Mouse (Mus musculus) naive thymus-derived CD4-positive, alpha-beta T cell, adult 2 months (primary cell): ENCODE results near the gene Sbk1.
A peak's percentile ranks its signal among the peaks of the same experiment; 100 is the strongest.
"Not testable (repeated sequence)": the region's sequence is repeated elsewhere in the genome, so short reads cannot be mapped to it uniquely, and the experiment has no call there.

Experiments
- DNase-seq: peaks from one replicate; pipeline ENCODE4 v3.0.0-alpha.2; 2011; ENCODE audit warnings: low read depth

The Sbk1 gene

DNA sequence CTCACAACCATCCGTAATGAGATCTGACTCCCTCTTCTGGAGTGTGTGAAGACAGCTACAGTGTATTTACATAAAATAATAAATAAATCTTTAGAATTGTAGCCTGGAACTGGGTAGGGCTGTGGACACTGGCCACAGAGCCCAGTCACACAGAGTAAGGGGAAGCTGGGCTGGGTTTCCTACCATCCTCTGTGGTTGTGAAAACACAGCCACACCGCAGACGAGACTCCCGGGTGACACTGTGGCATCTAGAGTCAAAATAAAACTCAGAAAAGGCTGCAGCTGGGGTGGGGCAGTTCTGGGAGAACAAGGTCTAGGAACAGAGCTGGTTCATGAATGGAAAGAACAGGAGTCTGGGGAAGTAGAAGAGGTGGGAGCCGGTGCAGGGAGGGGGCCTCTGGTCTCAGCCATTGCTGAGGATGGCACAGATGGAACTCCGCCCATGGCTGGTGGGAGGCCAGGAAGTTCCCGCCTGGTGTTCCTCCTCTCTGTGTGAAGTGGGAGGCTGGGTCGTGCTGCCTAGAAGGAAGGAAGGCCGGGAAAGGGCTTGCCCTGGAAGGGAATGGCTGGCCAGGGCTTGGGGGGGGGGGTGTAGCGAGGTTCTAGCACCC, 15.2 kb downstream of the Sbk1 start:
- no peak for DNase-seq

DNA sequence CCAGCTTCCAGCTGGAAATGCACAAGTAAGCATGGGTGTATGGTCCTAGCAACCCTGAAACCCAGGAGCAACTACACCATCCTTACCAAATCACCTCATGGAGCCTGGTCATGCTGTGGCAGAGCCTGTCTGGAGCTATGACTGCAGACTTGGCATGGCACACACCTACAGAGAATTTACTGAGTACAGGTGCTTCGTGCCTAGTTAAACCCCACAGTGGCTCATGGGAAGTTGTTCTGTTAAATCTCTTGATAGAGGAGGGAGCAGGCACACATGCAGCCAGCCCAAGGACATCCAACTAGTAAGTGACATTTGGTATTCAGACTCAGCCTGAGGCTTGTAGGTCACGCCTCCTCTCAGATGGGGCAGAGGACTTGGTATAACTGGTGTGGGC, 15.7 kb downstream of the Sbk1 start:
- no peak for DNase-seq

GRCm38 (mm10) chr7:126288571-126289091, 16.2 kb downstream of the Sbk1 start:
- DNase-seq, result no peak

- DNase-seq, result no peak
Measured at GRCm38 (mm10) chr7:126289371-126289770, 17.0 kb downstream of the Sbk1 start.

DNA sequence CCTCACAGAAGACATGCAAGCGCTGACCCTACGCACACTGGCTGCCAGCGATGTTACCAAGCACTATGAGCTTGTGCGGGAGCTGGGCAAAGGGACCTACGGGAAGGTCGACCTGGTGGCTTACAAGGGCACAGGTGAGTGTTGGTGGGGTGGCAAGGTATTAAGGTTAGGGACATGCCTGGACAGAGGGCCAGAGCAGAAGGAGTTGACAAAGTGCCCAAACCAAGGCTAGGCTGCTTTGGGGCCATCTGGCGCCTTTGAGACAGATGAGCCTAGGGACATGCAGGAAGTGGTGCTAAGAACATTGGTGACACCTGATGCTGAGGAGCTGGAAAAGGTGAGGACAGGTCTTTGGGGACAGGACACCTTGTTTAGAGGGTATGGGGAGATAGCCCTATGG, 17.5 kb downstream of the Sbk1 start:
- no peak for DNase-seq

- no peak for DNase-seq
Measured at GRCm38 (mm10) chr7:126291681-126292545, 19.5 kb downstream of the Sbk1 start.

DNA sequence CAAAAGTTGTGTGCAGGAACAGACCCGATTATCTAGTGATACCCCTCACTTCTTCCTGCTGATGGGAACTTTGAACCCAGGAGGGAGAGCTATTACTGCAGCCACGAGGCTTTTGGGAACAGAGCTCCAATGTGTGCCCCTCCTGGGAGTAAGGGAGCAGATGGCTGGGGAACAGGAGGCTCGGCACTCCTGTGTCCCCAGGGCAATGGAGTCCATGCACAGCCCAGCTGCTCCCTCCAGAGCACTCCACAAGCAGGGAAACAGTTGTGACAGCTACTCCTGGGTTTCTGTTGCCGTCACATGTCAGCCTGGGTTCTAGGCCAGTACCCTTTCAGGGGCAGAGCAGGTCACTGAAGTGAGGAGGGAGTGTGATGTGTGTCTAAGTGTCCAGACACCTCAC, 20.7 kb downstream of the Sbk1 start:
- DNase-seq, result no peak

- DNase-seq, result peak; percentile 83
Measured at GRCm38 (mm10) chr7:126297579-126298460, 25.4 kb downstream of the Sbk1 start.

GRCm38 (mm10) chr7:126298856-126299255, 26.4 kb downstream of the Sbk1 start:
- no peak for DNase-seq

- not testable (repeated sequence) for DNase-seq
Measured at GRCm38 (mm10) chr7:126301831-126302230, 29.4 kb downstream of the Sbk1 start.

DNA sequence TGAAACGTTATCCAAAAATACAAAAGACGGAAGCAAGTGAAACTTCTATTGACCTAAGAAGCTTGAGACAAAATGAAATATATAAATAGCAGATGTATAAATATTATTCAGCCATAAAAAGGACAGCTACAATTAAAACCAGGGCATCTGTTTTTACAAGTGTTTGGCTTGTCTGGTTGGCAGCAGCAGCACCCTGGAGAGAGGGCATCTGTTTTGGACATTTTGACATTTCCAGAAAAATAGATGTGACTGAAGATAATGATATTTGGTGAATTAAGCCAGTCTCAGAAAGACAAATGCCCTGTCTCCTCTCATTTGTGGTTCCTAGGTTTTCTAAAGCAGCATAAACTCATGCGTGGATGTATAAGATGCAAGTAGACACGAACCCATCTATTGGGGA, 39.4 kb downstream of the Sbk1 start:
- DNase-seq, result no peak

DNA sequence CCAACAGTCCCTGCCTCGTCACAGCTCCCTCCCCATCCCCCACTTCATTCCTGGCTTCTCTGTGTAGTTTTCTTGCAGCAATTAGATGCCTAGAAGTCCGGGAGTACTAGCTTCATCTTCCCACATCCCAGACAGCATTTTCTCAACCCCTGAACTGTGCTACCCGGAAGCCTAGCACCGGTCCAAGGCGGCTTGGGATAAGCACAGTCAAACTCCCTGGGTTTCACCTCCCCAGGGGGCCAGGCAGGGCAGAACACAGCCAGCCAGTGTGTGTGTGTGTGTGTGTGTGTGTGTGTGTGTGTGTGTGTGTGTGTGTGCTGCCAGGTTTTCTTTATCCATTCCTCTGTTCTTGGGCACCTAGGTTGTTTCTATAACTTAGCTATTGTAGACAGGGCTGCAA, 40.9 kb downstream of the Sbk1 start:
- no peak for DNase-seq

- DNase-seq, result no peak
Measured at GRCm38 (mm10) chr7:126314273-126314672, 41.9 kb downstream of the Sbk1 start.

- peak; percentile 94 for DNase-seq
Measured at GRCm38 (mm10) chr7:126323729-126324128, 51.3 kb downstream of the Sbk1 start.

DNA sequence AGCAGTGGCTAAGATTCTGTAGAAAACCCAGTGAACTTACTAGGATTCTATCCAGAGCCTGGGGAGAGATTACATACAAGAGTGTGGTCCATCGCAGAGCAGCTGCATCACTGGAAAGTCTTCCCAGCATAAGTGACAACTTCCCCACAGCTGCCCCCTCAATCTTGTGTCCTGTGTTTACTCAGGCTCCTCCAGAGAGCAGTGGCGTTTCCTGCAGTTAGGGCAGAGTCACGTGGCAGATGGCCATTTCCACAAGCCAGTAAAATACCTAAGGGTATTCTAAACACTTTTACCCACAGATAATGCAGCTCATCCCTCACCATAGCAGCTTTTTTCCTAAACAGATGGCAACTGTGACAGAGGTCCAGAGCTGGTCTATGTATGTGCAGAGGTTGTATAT, 52.4 kb downstream of the Sbk1 start:
- DNase-seq, result no peak

- DNase-seq, result not testable (repeated sequence)
Measured at GRCm38 (mm10) chr7:126325576-126326273, 53.3 kb downstream of the Sbk1 start.

DNA sequence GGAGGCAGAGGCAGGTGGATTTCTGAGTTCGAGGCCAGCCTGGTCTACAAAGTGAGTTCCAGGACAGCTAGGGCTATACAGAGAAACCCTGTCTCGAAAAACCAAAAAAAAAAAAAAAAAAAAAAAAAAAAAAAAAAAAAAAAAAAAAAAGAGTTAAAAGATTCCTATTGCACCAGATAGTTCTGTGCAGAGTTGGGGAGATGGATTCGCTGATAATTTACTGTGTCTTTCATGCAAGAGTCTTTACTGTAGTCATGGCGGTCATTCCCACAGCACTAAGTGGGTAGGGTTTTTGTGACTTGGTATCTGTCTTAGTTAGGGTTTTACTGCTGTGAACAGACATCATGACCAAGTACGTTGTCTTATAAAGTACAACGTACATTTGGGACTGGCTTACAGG, 56.4 kb downstream of the Sbk1 start:
- DNase-seq, result not testable (repeated sequence)

DNA sequence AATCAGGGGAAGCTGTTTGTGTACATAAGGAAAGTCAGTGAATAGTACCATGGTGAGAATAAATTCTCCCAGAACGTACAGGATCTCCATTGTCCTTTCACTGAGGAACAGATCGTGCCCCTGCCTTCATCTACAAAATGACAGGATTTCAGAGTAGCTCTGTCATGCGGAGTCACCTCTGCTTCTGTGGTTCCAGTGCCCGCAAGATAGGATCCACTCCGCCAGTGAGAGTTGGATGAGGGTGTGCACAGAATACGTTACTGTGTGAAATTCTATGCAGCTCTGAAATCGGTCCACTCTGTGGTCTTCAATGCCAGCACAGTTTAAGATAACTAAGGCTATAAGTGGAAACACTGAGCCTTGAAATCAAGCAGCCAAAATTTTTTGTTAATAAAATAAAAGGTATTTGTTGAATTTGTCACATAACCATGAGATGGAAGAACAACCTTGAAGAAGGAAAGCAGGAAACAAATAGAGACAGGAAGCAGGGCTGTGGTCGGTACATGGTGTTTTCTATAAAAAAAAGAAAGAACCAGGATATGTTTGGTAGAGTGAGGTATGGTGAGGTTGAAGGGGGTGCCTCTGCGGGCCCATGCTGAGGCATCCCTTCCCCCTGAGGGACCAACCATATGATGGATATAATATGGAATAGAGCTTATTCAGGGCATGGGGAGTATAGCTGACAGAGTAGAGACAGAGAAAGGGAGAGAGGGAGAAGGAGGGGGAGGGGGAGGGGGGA, 57.7 kb downstream of the Sbk1 start:
- peak; percentile 62 for DNase-seq

- peak; percentile 39 for DNase-seq
Measured at GRCm38 (mm10) chr7:126330693-126331092, 58.3 kb downstream of the Sbk1 start.

- DNase-seq, result no peak
Measured at GRCm38 (mm10) chr7:126332691-126333090, 60.3 kb downstream of the Sbk1 start.

- DNase-seq, result no peak
Measured at GRCm38 (mm10) chr7:126335556-126335955, 63.1 kb downstream of the Sbk1 start.
